11 mouse cellular contexts compared by ENCODE assay signal in the genomic region with DNA sequence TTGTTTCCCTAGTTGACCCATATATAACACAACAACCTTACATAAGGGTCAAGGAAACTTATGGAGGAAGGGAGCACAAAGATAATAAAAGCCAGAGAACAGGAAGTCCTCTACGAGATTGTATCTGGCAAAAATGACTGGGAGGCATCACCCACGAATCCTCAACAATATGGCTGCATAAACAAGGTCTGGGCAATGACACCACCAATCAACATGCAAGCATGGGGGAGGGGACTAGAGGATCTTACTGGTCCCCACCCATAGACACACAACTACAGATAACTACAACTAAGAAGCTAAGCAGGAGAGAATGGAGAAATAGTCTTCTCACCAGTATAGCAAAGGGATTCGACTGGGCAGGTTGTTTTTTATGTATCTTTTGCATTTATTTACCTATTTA. TPM values are rescaled to one million over a fixed set of nuclear protein-coding genes. Genes with fewer than 3 reads are reported as not detected.
A peak's percentile ranks its signal among the peaks of the same experiment; 100 is the strongest.
DNase-seq lines count a peak whose midpoint lies in the region; ATAC-seq lines count a peak whose summit lies in the region.
"Had no signal": no experiment of that assay in that cellular context is flagged by ENCODE, and none has a peak within 500 bp of the region (broad histone marks: within the 10 kb centered on the region; RNA-seq: fewer than 3 reads in every experiment).

No protein-coding gene starts in this region.

- DNase-seq in heart, postnatal 25 days (ENCODE audit: low spot score): no peak
- DNase-seq in 416B (ENCODE audit: low read depth): peak; percentile 67
- peak; percentile 49 for DNase-seq in c-Kit-negative CD71-positive TER-119-positive erythroid progenitor cells, embryonic 14.5 days (ENCODE audit: low read depth, low spot score)
- DNase-seq in liver, embryonic 13.5 days: peak; percentile 70
- DNase-seq in adrenal gland, postnatal 14 days: no peak
- DNase-seq in embryo, embryonic 9.5 days (ENCODE audit: extremely low spot score): no peak
- DNase-seq in layer of hippocampus, postnatal 25 days (ENCODE audit: extremely low spot score in 1 of 2, low spot score in 1 of 2): no peak
- DNase-seq: cerebellum, postnatal 14 days; kidney, postnatal 25 days had no signal

- no peak overlapping the region for H3K4me3 ChIP-seq in heart, embryonic 11.5 days (ENCODE audit: low read depth, low read length)
- no peak overlapping the region for H3K4me3 ChIP-seq in liver, embryonic 13.5 days (replicated peaks)
- H3K4me3 ChIP-seq: midbrain, embryonic 10.5 days had no signal

- no peaks in the 10 kb centered on the region for H3K9me3 ChIP-seq in heart, embryonic 11.5 days (replicated peaks; ENCODE audit: control insufficient read depth, low read length)
- no peaks in the 10 kb centered on the region for H3K9me3 ChIP-seq in liver, embryonic 13.5 days (replicated peaks)
- H3K9me3 ChIP-seq: midbrain, embryonic 10.5 days had no signal

- peak; percentile 65; the same call in 1 of the 2 replicates for ATAC-seq in heart, embryonic 11.5 days (replicated peaks; ENCODE audit: insufficient number of reproducible peaks, low FRiP score, low TSS enrichment)
- ATAC-seq in liver, embryonic 13.5 days (ENCODE audit: low read depth): peak; percentile 96

- no peak overlapping the region for H3K4me2 ChIP-seq in heart, embryonic 11.5 days
- H3K4me2 ChIP-seq in liver, embryonic 13.5 days: peak overlapping the region; percentile 28

- no peak overlapping the region for H3K27ac ChIP-seq in heart, embryonic 11.5 days (ENCODE audit: low read depth, low read length)
- H3K27ac ChIP-seq in liver, embryonic 13.5 days: peak overlapping the region; percentile 56; the same call in 1 of the 2 replicates
- H3K27ac ChIP-seq: midbrain, embryonic 10.5 days had no signal

- intact Hi-C loops in heart, postnatal 25 days (cut with DNase I): no loop called here

- peaks cover 8% of the 10 kb centered on the region; the same call in 1 of the 2 replicates for H3K4me1 ChIP-seq in heart, embryonic 11.5 days (ENCODE audit: control insufficient read depth, insufficient read depth, low read length)
- H3K4me1 ChIP-seq in liver, embryonic 13.5 days (replicated peaks): peaks cover 54% of the 10 kb centered on the region

- H3K36me3 ChIP-seq in heart, embryonic 11.5 days (ENCODE audit: control insufficient read depth, insufficient read depth, low read length): peaks cover 3% of the 10 kb centered on the region; the same call in 1 of the 2 replicates
- peaks cover 27% of the 10 kb centered on the region for H3K36me3 ChIP-seq in liver, embryonic 13.5 days

- H3K27me3 ChIP-seq in heart, embryonic 11.5 days (ENCODE audit: control insufficient read depth, insufficient read depth, low read length): no peaks in the 10 kb centered on the region
- no peaks in the 10 kb centered on the region for H3K27me3 ChIP-seq in liver, embryonic 13.5 days

- WGBS in heart, embryonic 11.5 days (ENCODE audit: insufficient replicate concordance): 61% methylated on average over 3 of the region's 3 CpGs
- WGBS in liver, embryonic 13.5 days (ENCODE audit: insufficient replicate concordance): 21% methylated on average over 3 of the region's 3 CpGs

- no peak overlapping the region for H3K9ac ChIP-seq in heart, embryonic 11.5 days (ENCODE audit: low read depth, low read length)
- no peak overlapping the region for H3K9ac ChIP-seq in liver, embryonic 13.5 days

RNA-seq across cellular contexts. Expression of a gene that starts 18.8 kb away (rescaled TPM):
- 23.6 and 26.5 TPM in 2 replicates for polyA plus RNA-seq in heart, embryonic 11.5 days (2014; fragmentation: Nextera tagmentation; extraction: Ambion mirVana)
- total RNA-seq in heart, postnatal 25 days (2021): 10 to 100 TPM; 23.4 to 27.3 TPM
- 20.2 and 20.4 TPM in 2 replicates for polyA plus RNA-seq in liver, embryonic 13.5 days (2015; fragmentation: Nextera tagmentation; extraction: Ambion mirVana)
- 65.2 and 66.5 TPM in 2 replicates for total RNA-seq in adrenal gland, postnatal 14 days (2021)
- 10 to 100 TPM; 61.2 to 63.5 TPM for total RNA-seq in layer of hippocampus, postnatal 25 days (2021)

Comparison
In these comparisons a context has a peak if more than half of its experiments do, and no peak if none do; other contexts are left out.
1. DNase-seq: peak in 416B (single experiment), c-Kit-negative CD71-positive TER-119-positive erythroid progenitor cells, embryonic 14.5 days (single experiment) and liver, embryonic 13.5 days (single experiment); none in heart, postnatal 25 days (single experiment), adrenal gland, postnatal 14 days (single experiment), embryo, embryonic 9.5 days (single experiment) and layer of hippocampus, postnatal 25 days (0 of 2).